Mouse (Mus musculus): Measurements from ENCODE around the gene Fam83b.

Gene Fam83b

DNA sequence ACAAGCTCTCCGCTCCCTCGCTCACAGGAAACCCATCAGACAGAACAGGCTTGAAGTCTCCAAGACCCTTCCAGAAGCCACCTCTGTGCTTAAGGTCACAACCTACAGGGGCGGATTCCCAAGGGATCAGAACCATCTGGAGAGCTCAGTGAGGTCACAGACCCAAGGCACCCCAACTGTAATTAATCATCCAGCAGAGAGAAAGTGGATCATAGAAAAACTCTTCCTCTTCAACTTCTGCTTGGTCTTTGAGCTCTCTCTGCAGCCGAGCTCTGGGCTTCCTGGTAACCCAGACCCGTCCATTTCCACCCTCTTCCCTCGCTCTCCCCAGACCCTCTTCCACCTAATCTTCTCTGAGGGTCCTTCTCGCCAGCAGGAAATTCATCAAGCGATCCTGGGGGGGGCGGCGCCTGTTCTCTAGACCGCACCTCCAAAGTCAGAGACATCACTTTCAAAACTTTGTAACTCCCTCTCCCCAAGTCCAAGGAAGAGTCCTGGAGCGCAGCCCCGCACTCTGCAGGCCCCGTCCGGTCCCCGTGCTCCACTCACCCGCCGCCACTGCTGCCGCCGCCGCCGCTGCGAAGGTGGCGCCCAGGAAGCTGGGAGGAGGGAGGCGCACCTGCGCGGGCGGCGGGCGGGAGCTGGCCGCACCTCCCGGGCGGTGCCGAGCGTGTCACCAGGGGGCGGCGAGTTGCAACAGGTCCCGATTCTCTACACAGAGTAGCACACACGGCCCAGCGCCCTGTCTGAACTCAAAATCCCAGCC is at the start of gene Fam83b:
Fam83b (minus strand) TSS at position 602 of the 766 bp plus-strand sequence.
- DNase-seq: peak; percentile 57

DNA sequence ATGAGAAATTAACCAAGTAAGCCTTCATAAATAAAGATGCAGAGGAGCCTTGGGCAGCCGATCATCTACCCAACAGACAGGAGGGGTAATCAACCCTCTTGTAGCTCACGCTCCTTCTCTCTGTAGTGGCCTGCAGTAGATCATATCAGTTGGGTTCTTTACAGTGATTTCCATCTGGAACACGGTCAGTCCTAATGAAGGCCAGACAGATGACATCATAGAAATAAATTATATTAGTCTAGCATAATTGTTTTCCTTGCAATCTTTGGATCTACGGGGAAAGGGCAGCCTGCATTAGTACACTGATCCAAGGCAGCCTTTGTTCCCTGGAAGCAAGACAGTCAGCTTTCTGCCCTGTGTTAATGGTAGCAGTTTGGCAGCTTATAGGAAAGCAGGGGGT is 47.2 kb upstream of the Fam83b start:
- no peak for DNase-seq

DNA sequence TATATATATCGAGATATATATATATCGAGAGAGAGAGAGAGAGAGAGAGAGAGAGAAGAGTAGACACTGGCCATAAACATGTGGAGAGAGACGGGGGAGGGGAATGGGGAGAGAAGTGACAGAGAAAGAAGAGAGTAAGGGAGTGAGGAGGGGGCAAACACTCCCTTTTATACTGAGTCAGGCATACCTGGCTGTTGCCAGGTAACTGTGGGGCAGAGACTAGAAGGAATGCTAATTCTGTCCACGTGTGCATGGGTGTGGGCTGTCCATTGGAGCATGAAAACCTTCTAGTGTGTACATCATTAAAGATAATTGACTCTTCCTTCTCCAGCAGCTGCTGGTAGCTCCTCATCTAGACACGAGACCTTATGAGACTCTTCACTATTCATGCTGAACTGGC is 36.8 kb upstream of the Fam83b start:
- no peak for DNase-seq

DNA sequence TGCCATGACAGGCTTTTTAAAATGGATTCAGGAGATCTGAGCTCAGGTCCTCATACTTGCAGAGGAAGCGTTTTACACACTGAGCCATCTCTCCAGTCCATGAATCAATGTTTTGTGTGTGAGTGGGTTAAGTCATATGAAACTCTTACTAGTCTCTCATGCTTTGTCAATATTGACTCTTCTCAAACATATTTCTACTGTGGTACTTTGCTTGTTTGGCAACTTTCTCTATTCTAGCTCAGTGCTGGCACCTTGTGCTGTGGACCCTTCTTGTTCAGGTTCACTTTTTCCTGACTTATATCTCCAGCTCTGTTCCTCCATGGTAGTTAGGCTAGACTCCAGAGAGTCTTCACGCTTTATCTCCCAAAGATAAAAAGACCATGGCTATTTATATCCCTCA is 36.0 kb upstream of the Fam83b start:
- DNase-seq: no peak

DNA sequence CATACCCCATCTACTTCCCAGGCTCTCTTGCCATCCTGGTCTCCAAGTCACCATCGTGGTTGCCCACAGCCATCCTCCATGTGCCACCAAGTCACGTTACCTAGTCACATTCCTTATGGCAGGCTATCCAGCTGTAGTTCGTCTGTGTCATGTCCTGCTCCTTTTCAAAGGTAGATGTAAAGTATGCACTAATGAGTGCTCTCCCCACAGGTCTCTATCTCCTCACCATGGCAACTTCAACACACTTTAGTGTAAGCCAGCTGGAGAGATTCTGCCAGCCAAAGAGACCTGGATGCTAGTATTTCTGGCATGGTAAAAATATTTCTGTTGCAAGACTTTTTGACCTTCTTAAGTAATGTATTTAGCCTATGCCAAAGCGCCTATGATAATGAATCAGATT is 30.5 kb upstream of the Fam83b start:
- DNase-seq: no peak

DNA sequence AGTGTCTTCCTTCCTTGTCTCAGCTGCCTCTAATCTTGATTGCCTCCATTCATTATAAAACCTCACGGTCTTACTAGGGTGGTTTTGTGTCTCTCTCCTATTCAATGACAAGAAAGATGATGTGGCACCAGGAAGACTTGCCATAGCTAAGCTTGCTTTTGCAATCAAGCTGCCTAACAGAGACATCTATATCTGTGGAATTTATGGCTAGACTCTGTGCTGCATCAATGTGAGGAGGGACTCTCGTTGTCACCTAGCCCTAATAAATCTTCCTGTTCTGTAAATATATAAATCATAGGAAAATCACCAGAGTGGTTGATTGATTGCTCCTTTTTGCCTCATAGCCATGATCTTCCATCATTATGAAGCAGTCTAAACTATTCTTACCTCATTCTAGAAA is 26.9 kb upstream of the Fam83b start:
- no peak for DNase-seq

DNA sequence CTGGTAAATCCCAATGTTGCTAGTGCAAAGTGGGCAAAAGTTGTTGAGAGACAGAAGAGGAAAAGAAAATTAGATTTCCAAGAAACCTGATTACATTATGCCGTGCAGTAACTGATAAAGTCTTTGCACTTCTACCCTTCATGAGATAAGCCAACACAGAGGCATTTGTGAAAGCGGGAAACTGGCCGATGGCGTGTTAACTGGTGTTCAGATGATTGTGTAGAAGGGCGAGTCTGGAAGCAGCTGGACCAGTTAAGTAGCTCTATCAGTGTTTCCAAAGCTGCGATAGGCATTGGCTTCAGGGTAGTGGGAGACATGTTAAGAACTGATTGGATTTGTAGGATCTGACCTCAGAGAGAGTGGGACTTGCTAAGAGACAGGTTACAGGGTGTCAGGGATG is 17.0 kb upstream of the Fam83b start:
- DNase-seq: no peak

DNA sequence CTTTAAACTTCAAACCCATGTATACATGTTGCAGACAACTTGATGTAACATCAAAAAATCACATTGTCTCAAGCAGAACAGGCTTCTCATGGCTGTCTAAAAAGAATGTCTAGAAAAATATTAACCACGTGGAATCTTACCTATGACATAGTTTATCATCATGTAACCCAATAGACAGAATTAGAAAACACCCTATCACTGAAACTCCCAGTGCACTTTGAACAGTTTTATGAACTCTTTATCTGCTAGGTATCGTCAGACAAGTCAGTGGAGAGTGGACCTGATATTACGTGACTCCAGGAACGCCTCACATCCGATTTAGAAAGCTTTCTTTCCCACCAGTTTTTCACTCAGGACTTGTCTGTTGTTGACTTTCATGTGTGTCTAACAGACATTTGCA is 15.1 kb upstream of the Fam83b start:
- DNase-seq: no peak

DNA sequence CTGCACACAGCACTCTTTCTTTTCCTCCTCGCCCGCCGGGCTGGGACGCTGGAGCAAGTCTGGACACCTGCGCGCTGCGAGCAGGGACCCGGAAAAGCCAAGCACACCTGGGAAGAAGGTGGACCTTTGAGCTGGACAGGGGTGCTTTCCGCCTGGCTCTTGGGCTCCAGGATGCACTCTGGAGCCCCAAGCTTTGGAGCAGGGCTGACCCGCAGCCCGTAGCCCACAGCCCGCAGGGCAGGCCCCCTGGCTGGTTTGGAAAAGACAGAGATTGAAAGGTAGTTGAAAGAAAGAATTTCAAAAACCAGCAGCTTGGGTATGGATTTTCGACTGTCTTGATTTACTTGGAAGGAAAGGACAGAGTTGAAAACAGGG is 352 bp upstream of the Fam83b start:
- no peak for DNase-seq

DNA sequence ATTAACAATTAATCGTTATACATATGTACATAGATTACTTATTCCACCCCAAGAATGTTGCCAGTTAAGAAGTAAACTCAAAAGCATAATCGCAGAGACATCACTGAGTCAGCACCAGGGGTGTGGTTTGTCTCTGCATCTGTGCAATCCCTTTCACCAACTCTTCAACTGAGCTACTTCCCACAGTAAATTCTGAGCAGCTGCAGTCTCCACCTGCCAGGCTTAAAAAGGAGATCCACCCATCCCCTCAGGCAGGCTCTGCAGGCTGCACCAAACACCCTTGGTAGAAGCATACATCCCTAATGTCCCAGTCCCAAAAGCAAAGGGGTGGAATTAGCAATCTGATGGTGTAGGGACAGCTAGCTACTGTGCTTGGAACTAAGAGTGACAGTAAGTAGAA is 1.3 kb downstream of the Fam83b start:
- no peak for DNase-seq

DNA sequence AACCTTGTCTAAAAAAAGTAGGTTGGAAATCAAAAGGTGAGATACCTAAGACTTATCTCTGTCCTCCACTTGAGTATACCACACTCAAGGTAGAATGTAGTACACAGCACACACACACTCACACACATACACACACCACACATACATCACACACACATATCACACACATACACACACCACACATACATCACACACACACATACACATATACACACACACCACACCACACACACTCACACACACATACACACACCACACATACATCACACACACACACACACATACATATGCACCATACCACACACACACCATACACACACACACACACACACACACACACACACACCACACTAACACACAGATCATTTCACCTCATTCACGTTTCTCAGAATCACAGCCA is 2.8 kb downstream of the Fam83b start:
- no peak for DNase-seq

DNA sequence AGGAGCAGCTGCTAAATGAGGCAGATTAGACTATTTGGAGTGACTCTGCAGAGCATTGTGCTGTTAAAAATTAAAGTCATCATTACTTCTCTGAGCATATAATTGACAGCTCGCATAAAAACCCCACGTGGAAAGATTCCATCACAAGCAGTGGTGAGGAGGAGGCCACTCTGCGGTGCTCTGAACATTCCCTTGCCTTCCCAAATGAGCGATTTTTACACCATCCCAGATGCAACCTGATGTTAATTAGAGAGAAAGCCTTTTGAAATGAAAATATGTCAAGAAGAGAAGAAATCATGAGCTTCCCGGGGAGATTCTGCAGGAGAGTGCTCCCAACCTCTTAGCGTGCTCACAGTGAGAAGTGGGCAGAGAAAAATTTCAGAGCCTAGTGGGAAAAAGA is 4.1 kb downstream of the Fam83b start:
- DNase-seq: no peak

DNA sequence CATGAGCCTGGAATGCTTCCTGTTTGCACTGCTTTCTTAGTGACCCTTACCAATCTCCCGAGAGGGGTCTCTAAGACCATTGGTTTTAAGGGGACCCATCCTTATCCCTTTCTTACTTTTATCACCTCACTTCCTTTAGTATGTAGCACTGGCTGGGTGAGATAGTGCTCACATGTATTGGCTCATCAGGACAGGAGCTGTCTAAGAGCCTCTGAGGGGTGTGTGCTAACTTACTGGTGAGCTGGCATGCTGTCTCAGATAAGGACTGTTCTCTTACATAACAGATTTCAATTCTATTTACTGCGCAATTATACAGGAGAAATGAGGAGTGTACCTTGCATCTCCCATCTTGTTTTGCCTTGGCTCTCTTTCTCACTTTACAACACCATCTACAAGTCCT is 7.7 kb downstream of the Fam83b start:
- DNase-seq: no peak

DNA sequence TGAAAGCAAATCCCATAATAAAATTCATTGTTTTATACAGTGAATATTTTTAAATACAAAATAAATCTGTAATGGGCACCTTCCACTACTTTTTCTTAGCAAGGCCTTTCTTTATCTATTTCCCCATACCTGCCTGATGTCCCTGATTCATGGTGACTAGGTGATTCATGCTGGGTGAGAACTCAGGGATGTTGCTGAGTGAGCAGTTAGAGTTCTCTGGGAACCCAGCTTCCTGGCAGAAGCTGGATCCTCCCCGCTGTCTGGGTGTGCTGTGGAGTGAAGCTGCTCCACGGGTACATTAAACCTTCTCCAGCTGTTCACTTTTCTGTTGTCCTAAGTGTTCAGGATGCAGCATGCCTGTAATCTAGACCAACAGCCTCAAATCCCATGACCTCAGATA is 13.2 kb downstream of the Fam83b start:
- no peak for DNase-seq

DNA sequence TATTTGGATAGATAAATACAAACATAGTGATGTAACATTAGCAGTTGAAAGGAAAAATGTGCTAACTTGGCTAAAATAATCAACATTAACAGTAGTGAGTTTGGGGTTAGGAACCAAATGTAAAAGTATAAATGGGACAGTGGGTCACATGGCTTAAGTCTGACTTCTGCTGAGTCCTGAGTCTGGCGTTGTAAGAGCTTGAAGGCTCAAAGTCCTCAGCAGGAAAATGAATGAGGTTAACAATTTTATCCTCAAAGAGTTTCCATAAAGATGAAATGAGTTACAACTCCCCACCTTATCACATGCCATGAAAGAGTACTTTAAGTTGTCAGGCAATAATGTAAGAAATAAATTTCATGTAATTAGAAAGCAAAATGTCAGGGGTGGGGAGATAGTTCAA is 13.8 kb downstream of the Fam83b start:
- DNase-seq: no peak

DNA sequence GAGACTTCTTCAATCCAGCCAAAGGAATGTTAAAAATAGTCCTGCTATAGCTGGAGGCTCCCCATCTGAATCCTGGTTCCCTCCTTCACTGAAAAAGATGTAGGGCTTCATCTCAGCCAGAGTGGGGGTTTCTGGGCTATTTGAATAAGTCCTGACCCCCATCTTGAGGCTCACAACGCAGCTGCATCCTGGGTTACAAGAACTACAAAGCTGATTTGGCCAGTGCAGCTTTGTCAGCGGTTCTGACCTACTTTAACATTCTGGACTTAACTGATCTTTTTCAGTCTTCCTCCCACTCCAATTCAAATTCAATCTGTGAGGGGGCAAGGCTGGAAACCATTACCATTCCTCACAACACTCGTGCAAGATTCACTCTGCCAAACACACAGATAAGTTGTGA is 20.2 kb downstream of the Fam83b start:
- DNase-seq: no peak

DNA sequence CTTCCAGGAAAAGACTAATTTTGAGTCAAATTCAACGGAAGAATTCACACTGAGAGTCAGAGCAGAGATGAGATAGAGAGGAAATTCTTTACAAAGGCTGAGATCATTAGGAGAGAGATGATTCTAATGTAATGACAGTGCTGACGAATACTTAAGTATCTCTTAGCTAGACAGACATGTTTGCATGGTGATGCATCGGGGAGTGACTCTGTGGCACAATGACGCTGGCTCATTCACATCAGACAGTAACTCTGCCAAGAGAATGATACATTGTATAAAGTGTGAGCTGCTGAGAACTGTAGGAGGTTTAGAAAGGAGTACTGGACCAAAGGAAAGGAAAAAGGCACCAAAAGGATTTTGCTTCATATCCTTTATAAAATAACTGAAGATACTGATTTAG is 26.2 kb downstream of the Fam83b start:
- DNase-seq: no peak

DNA sequence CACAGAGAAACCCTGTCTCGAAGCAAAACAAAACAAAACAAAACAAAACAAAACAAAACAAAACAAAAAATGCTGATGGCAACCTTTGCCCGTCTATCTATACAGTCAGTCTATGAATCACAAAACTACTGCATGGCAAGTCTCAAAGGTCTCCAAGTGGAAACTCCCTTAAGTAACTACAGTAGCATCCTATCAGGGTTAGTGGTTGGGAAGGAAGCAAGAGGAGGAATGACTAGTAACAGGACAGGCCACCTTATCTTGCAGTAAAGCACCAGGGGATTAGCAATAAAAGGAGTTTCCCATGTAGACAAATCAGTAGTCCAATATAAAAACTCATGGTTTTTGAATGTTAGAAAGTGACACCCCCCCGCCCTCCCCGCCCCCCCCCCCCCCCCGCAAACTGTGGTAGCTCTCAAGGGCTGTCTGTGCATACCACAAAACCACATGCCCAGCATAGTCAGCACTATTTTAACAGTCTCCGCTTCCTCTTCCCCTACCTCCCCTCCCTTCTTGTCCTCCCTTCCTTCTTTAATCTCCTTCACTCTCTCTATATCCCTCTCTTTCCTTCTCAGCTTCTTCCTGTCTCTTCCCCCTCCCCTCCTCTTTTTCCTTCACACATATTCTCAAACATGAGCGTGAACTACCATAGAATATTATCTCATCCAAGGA is 26.8 kb downstream of the Fam83b start:
- DNase-seq: no peak

DNA sequence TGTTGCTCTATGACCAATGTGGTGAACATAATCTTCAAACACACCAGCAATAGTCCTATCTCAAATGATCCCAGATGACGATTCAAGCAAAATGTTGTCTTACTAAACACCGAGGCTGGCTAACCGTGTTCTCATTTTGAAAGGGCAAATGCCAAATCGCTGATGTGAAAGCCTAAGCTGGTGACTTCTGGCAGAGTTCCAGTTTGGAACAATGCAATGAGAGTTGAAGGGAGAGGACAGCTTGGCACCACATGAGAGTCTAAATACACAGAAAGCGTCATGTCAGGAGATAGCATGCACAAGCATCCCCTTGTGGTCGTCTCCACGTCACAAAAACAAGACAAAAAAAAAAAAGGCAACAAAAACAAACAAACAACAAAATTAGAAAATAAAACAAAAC is 27.6 kb downstream of the Fam83b start:
- DNase-seq: no peak

DNA sequence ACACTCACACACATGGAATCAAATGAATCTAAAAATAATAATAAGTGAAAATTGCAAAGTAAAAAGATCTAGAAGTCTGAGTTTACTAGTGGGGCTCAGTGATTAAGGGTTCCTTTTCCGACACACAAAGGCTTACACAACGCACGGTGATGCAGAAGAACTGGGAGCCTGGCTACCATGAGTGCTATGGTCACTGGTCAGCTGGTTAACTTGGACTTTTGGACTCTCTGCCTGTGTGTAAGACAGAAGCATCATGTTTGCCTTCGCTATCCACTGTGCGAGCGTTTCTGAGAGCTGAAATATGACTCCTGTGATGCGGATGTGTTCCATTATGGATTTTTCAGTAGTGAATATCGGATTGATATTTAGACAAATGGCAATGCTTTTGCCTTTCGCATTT is 30.9 kb downstream of the Fam83b start:
- DNase-seq: no peak

DNA sequence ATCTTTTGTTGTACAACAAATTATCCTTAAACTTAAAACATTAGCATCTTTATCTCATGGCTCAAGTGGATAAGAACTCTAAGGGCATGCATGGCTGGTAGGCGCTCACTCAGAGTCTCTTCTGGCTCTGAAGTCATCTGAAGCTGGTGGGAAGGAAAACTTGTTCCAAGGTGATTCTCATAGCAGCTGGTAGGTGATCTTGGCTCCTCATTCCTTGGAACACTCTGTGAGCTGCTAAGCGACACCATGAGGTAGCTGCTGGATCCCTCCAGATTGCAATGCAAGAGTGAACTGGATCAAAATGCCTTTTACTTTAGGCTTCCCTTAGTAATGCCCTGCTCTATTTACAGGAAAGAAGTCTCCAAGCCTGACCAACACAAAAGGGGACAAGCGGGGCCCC is 34.5 kb downstream of the Fam83b start:
- no peak for DNase-seq

DNA sequence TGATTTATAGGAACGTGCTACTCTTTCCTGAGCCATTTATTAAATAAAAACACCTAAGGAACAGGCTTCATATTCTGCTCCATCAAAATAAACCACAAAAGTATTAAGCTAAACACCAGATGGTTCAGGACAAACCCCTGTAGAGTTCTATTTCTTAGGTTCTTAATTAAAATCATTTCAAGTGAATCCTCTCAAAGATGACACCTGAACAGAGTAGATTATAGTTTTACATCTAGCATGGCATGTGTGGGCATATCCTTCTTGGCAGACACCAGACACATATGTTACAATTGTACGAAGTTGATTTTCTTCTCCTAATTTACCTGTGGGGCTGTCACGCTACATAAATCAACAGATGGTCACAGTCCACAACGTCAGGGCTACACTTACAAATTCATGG is 35.5 kb downstream of the Fam83b start:
- DNase-seq: no peak

DNA sequence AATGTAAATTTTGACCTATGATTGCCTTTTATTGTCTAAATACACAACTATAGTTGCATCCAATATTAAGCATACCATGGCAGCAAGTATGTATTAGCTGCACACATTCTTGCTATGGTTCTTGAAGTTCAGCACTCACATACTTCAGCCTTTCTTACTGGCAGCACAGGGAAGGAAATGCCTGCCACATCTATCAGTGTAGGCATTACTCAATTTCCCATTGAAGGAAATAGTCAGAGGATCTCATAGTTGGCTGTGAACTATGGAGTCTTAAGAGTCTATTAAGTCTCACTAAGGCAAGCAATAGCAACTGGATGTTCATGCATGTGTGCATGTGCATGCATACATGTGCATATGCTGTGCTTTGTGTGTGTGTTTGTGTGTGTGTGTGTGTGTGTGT is 41.3 kb downstream of the Fam83b start:
- no peak for DNase-seq

DNA sequence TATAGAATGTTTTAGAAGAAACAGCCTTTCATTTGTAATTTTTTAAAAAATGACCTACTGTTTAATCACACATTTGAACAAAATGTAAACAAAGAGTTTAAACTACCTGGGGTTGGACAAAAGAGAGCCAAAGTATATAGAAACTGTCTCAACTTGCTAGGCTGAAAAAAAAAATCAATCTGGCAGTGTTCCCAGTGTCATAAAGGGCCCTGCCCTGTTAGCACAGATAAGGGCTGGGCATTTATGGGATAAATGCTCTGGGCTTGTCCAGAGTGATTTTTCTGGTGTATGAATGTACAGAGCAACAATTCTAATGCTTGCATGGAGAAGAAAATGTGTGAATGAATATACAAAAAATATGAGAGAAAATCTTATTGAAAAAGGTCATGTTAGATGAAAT is 43.8 kb downstream of the Fam83b start:
- no peak for DNase-seq

DNA sequence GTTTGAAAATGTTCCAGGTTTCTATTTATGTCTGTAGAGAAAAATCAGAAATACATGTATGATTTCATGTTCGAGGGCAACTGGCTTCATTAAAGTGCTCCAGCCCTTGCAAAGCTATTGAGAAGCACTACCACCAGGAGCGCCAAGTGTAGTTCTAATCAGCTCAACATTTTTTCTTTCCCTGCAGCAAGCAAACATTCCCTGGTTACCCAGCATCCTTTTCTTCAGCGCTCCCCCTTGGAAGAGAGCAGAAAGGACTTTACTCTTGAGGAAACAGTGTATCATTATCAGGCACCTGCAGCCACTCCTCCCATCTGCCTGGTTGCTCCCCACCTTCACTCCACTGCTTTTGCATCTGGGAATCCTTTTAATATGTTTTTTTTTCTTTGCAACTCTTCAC is 45.3 kb downstream of the Fam83b start:
- DNase-seq: no peak
